ENCODE assay signal across 19 mouse cellular contexts in genomic region chr4:76023756-76024501, GRCm38 (mm10).
"Had no signal": no experiment of that assay in that cellular context is flagged by ENCODE, and none has a peak within 500 bp of the region (broad histone marks: within the 10 kb centered on the region; RNA-seq: fewer than 3 reads in every experiment).

No protein-coding gene starts in this region.

- H3K9me3 ChIP-seq: limb, embryonic 10.5 days; limb, embryonic 13.5 days; liver, embryonic 12.5 days; liver, embryonic 15.5 days; midbrain, embryonic 12.5 days; neural tube, embryonic 12.5 days; stomach, embryonic 15.5 days had no signal

- H3K4me1 ChIP-seq: limb, embryonic 13.5 days; liver, embryonic 12.5 days; liver, embryonic 15.5 days; stomach, embryonic 15.5 days had no signal

- ATAC-seq: intestine, postnatal 0 days; liver, embryonic 12.5 days had no signal

- H3K27ac ChIP-seq: kidney, postnatal 0 days; layer of hippocampus, adult 2 months; limb, embryonic 10.5 days; limb, embryonic 13.5 days; liver, embryonic 12.5 days; liver, embryonic 15.5 days; macrophage; midbrain, embryonic 12.5 days; neural tube, embryonic 12.5 days; stomach, embryonic 15.5 days had no signal

- H3K9ac ChIP-seq: limb, embryonic 13.5 days; liver, embryonic 12.5 days; liver, embryonic 15.5 days; midbrain, embryonic 12.5 days; neural tube, embryonic 12.5 days; stomach, embryonic 15.5 days had no signal

- H3K36me3 ChIP-seq: limb, embryonic 10.5 days; liver, embryonic 12.5 days; liver, embryonic 15.5 days; midbrain, embryonic 12.5 days; neural tube, embryonic 12.5 days; stomach, embryonic 15.5 days had no signal

- DNase-seq: kidney, adult 2 months; kidney, postnatal 25 days; layer of hippocampus, adult 9-11 months; liver; retina, postnatal 1 day; right cerebral cortex, postnatal 25 days; spleen, adult 18-20 months; thymus, postnatal 25 days had no signal

- H3K4me3 ChIP-seq: layer of hippocampus, adult 2 months; limb, embryonic 10.5 days; limb, embryonic 13.5 days; liver, embryonic 12.5 days; liver, embryonic 15.5 days; midbrain, embryonic 12.5 days; neural tube, embryonic 12.5 days; stomach, embryonic 15.5 days had no signal

- H3K4me2 ChIP-seq: limb, embryonic 13.5 days; liver, embryonic 12.5 days; liver, embryonic 15.5 days; midbrain, embryonic 12.5 days; neural tube, embryonic 12.5 days; stomach, embryonic 15.5 days had no signal

- H3K27me3 ChIP-seq: limb, embryonic 13.5 days; liver, embryonic 12.5 days; liver, embryonic 15.5 days; midbrain, embryonic 12.5 days; neural tube, embryonic 12.5 days; stomach, embryonic 15.5 days had no signal
